Mouse (Mus musculus) myocyte (in vitro differentiated cells): Measurements from ENCODE around the gene Igfbp2.

Source experiments
- MAX ChIP-seq: IDR thresholded peaks from one replicate; pipeline ENCODE4 v1.6.1; 2011; ENCODE audit warnings: low read depth, mild to moderate bottlenecking, control low read depth
- MYOD1 ChIP-seq, 3 experiments: IDR thresholded peaks; one replicate each; pipeline ENCODE4 v1.6.1; 2011; ENCODE audit warnings: control low read depth in 2 of 3, low read depth in 2 of 3, mild to moderate bottlenecking in 2 of 3, moderate library complexity in 1 of 3; ENCODE audit not compliant: insufficient read length in 2 of 3, control insufficient read depth in 1 of 3
- POLR2A ChIP-seq: IDR thresholded peaks from one replicate; pipeline ENCODE4 v1.6.1; 2011; ENCODE audit warnings: low read depth, mild to moderate bottlenecking, control low read depth, moderate library complexity; ENCODE audit not compliant: insufficient read length
- TCF12 ChIP-seq: IDR thresholded peaks from one replicate; pipeline ENCODE4 v1.6.1; 2011; ENCODE audit warnings: mild to moderate bottlenecking, control low read depth; ENCODE audit not compliant: poor library complexity, insufficient read depth, severe bottlenecking

- TF ChIP-seq POLR2A (no peak), TCF12 (no peak), MAX (no peak), MYOD1 (IDR thresholded peaks at IDR 0.05; ENCODE audit: control insufficient read depth in 1 of 3, insufficient read length in 2 of 3, low read depth in 2 of 3) (no peak)
These were observed 6.2 kb downstream of the Igfbp2 start for GRCm38 (mm10) chr1:72830485-72830884.
